Mouse (Mus musculus) lung, adult 2 months (tissue): ENCODE results near the gene Mtx1.

Experiments
- CTCF ChIP-seq: fragments of 200-500 bp; IDR thresholded peaks from 2 replicates; pipeline ENCODE4 v1.5.1; 2011; ENCODE audit warnings: mild to moderate bottlenecking, low read length, control low read depth; ENCODE audit not compliant: insufficient read depth
- POLR2A ChIP-seq: fragments of 200-500 bp; IDR thresholded peaks from 2 replicates; pipeline ENCODE4 v1.6.1; 2011; ENCODE audit warnings: low read depth, mild to moderate bottlenecking, control low read depth, low read length, borderline replicate concordance; ENCODE audit errors: extremely low read depth

DNA sequence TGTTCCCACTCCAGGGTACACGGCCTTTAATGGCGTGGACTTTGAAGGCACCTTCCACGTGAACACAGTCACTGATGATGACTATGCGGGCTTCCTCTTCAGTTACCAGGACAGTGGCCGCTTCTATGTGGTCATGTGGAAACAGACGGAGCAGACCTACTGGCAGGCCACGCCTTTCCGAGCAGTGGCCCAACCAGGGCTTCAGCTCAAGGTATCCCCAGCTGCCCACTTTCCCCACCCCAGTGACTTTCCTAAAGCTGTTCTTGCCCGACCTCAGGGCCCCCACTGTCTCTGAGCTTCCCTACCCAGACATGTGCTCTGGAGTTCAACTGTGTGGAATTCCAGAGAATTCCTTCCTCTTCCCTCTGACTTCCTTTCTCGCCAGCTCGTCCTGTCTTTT is 2.1 kb downstream of the Mtx1 start:
- TF ChIP-seq POLR2A: no peak
- TF ChIP-seq CTCF: no peak
